Mouse (Mus musculus) bone marrow, adult 2 months (tissue): ENCODE data around the gene Snx21.

ENCODE experiments used
- CTCF ChIP-seq: fragments of 200-500 bp; IDR thresholded peaks from 2 replicates; pipeline ENCODE4 v1.5.1; 2011; ENCODE audit warnings: low read length, control low read depth; ENCODE audit not compliant: control insufficient read depth, insufficient read depth
- POLR2A ChIP-seq: fragments of 200-500 bp; IDR thresholded peaks from 2 replicates; pipeline ENCODE4 v1.6.1; 2011; ENCODE audit warnings: low read depth, mild to moderate bottlenecking, control low read depth, low read length, borderline replicate concordance; ENCODE audit not compliant: control insufficient read depth

DNA sequence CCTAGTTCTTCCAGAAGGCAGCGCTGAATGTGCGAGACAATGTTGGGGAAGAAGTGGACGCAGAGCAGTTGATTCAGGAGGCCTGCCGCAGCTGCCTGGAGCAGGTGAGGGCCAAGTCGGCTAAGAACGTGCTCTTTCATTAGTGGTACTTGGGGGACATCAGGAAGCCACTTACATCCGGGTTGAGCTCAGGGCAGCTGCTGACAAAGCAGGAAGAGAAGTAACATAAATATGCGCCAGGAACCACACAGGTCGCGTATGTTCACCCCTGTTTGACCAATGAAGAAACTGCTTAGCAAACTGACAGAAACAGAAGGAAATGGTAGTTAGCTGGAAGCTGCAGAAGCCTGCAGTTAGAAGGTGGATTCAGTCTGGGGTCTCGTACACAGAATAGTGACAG lies 31.5 kb upstream of the Snx21 start:
- TF ChIP-seq CTCF (no peak), POLR2A (no peak)
